Mouse (Mus musculus) heart, postnatal 0 days (tissue): ENCODE measurements at regions not wholly inside any gene's neighbourhood (a gene's known extent, or its start where the extent isn't known, plus 50 kb on each side); places are given as distances from the start of the nearest gene placed in this dataset.

Experiments
- CTCF ChIP-seq: IDR thresholded peaks from 2 replicates; pipeline ENCODE4 v1.5.1; 2016; ENCODE audit warnings: antibody characterized with exemption, control low read depth, low read depth
- EP300 ChIP-seq: IDR thresholded peaks from 2 replicates; pipeline ENCODE4 v1.6.1; 2016; ENCODE audit warnings: antibody characterized with exemption, low read depth

GRCm38 (mm10) chr12:6024111-6024510 lies 648.6 kb upstream of the Klhl29 start:
- TF ChIP-seq EP300 (no peak), CTCF (no peak)
